Mouse (Mus musculus): ENCODE results near the gene Atp11c.

- TF ChIP-seq CTCF (IDR thresholded peaks at IDR 0.05; ENCODE audit: low read depth, low read length) = no peak
- no peak for TF ChIP-seq POLR2A (IDR thresholded peaks at IDR 0.05; ENCODE audit: extremely low read depth, insufficient read depth, low read length)
These were observed 177.9 kb downstream of the Atp11c start for GRCm38 (mm10) chrX:60414563-60415111.

Measured in liver, adult 2 months (tissue).